Mouse (Mus musculus) cortical plate, adult 2 months (tissue): ENCODE results near the gene Dgki.

Experiments
- CTCF ChIP-seq: fragments of 200-500 bp; IDR thresholded peaks from 2 replicates; pipeline ENCODE4 v1.5.1; 2011; ENCODE audit warnings: mild to moderate bottlenecking, control low read depth, low read length; ENCODE audit not compliant: insufficient read depth; ENCODE audit errors: extremely low read depth
- POLR2A ChIP-seq: fragments of 200-500 bp; IDR thresholded peaks from 2 replicates; pipeline ENCODE4 v1.6.1; 2011; ENCODE audit warnings: mild to moderate bottlenecking, low read length, control low read depth; ENCODE audit not compliant: insufficient read depth; ENCODE audit errors: extremely low read depth

DNA sequence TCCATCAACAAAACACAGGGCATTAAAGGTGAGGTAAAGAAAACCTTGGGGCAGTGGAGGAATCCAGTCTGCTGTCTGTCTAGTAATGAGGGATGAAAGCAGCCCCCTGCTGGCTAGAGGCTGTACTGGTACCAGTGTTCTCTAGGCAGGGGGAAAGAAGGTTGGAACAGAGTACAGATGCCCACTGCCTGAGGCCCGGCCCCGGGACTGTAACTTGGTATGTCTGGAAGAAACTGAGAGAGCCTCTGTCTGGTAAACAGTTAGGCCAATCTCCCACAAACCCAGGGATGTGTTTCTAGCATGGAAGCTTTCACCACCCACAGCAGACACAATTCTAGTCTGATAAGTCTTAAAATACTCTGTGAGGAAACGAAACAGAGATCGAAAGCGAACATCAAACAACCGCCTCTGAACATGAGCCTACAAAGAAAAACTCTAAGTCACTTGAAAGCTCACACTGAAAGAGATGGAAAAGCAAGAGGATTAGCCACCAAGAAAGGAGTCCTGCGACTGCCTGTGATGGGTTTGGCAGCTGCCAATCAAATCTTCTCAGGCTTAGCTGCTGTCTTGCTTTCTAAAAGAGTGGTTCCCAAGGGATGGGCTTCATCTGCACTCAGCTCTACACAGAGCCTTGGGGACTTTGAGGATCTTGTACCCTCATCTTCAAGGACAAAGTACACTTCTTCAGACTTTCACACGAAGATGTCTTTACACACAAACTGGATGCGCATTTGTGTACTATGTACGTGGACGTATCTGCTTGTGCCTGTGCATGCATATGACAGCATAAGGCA lies 262.7 kb downstream of the Dgki start:
- peak; percentile 51 for TF ChIP-seq CTCF
- TF ChIP-seq POLR2A = no peak
